Mouse (Mus musculus): ENCODE data around the gene Gm10277.

Gene Gm10277

GRCm38 (mm10) chr11:77743966-77744365 is 43.6 kb downstream of the Gm10277 start:
- no peak for TF ChIP-seq NANOG (IDR thresholded peaks at IDR 0.05; ENCODE audit: borderline replicate concordance, low read length)
- TF ChIP-seq POU5F1 (IDR thresholded peaks at IDR 0.05; ENCODE audit: borderline replicate concordance, low read length): no peak
- peak; percentile 54 for TF ChIP-seq CTCF (conservative IDR thresholded peaks at IDR 0.05; ENCODE audit: low read length)
- H3K27me3 ChIP-seq (ENCODE audit: insufficient read depth, low read length): no peaks in the 10 kb centered on the region
- no peaks in the 10 kb centered on the region for H3K9me3 ChIP-seq (ENCODE audit: low read length)
- no peak overlapping the region for H3K4me3 ChIP-seq (replicated peaks; ENCODE audit: low read length)
- H3K36me3 ChIP-seq (ENCODE audit: insufficient read depth, low read length): no peaks in the 10 kb centered on the region
- peaks cover 44% of the 10 kb centered on the region for H3K4me1 ChIP-seq (replicated peaks; ENCODE audit: low read depth, low read length)

DNA sequence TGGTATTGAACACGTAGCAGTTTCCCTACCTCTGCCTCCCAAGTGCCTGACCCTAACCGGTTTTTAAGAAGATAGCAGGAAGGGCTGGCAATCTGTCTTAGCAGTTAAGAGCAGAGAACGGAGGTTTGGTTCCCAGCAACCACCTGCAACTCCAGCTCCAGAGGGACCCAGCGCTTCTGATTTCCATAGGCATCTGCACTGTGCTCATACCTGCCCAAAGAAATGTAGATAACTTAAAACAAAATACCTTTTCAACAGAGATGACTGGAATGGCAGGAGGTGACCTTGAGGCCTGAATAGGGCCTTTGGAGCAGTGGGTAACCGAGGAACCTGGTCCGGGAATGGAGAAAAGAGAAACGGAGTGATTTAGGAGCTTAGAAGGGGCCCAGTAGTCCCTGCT is 49.0 kb downstream of the Gm10277 start:
- Histone ChIP-seq H3K4me1 (replicated peaks; ENCODE audit: low read depth, low read length) (peaks cover 40% of the 10 kb centered on the region), H3K9me3 (ENCODE audit: low read length) (no peaks in the 10 kb centered on the region), H3K36me3 (ENCODE audit: insufficient read depth, low read length) (no peaks in the 10 kb centered on the region), H3K4me3 (replicated peaks; ENCODE audit: low read length) (0 out of 2 replicates have a peak overlapping the region, but pooled peaks have one; percentile 37), H3K27me3 (ENCODE audit: insufficient read depth, low read length) (no peaks in the 10 kb centered on the region)
- TF ChIP-seq NANOG (IDR thresholded peaks at IDR 0.05; ENCODE audit: borderline replicate concordance, low read length): peak; percentile 85
- TF ChIP-seq CTCF (conservative IDR thresholded peaks at IDR 0.05; ENCODE audit: low read length): no peak
- TF ChIP-seq POU5F1 (IDR thresholded peaks at IDR 0.05; ENCODE audit: borderline replicate concordance, low read length): no peak

GRCm38 (mm10) chr11:77737289-77737688 is 50.3 kb downstream of the Gm10277 start:
- Histone ChIP-seq H3K36me3 (ENCODE audit: insufficient read depth, low read length) (no peaks in the 10 kb centered on the region), H3K27me3 (ENCODE audit: insufficient read depth, low read length) (no peaks in the 10 kb centered on the region), H3K9me3 (ENCODE audit: low read length) (no peaks in the 10 kb centered on the region), H3K4me1 (replicated peaks; ENCODE audit: low read depth, low read length) (peaks cover 40% of the 10 kb centered on the region), H3K4me3 (replicated peaks; ENCODE audit: low read length) (no peak overlapping the region)
- TF ChIP-seq NANOG (IDR thresholded peaks at IDR 0.05; ENCODE audit: borderline replicate concordance, low read length) (no peak), CTCF (conservative IDR thresholded peaks at IDR 0.05; ENCODE audit: low read length) (peak; percentile 85)
